Mouse (Mus musculus) left cerebral cortex, postnatal 25 days (tissue): Measurements from ENCODE around the gene Abcc9. TPM values are rescaled to one million over a fixed set of nuclear protein-coding genes. Genes with fewer than 3 reads are reported as not detected.

Experiments
- DNase-seq, 2 experiments: peaks; one replicate each; pipeline ENCODE4 v3.0.0; 2022; ENCODE audit warnings: low spot score in 2 of 2, mixed read lengths in 1 of 2
- intact Hi-C: fragments of 180-260 bp; cut with DNase I; formaldehyde crosslinking; loops from one replicate; pipeline ENCODE4 v1.15.1; 2025
- total RNA-seq, 2 experiments: library from RNA; stranded (reverse); gene quantifications; 2 replicates each; pipeline ENCODE4 v1.2.3; 2021

The Abcc9 gene
- total RNA-seq, result 1 to 10 TPM; 3.6 to 4.4 TPM

DNA sequence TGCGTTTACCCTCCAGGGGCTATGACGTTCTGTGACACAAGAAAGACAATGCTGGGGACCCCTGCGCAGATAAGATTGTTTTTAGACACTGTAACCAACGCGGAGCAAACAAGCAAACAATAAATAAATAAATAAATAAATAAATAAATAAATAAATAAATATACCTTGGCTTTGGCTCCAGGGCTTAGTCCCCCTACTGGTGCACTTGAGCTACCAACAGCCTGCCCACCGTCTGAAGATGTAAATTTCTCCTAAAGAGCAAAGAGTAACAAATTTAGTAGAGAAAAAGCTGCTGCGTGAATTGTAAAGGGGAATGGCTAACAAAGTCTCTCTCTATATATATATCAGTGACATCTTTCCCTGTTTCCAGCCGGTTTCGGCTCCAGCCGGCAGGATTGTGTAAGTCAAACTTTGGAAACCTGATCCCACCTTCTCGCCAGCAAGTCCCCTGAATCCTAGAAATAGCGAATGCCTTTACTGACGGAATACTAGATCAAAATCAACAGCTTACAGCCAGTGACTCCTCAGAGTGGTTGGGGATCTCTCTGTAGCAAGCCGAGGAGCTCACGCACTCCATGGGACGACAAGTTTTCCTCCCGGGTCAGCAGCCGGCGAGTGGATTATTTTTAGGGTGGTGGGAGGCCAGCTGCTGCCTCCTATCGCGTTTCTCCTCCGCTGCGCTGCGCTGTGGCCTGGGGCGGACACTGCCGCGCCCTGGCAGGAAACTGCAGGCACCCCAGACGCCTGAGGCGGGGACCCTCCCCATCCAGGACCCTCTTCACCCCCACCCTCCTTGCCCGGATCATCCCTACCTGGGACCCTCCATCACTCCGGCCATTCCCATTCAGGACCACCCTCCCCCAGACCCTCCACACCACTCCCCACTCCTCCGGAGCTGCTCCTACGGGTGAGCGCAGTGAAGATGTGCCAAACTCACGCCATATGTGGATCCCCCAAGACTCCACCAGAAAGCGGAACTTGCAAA is at the start of gene Abcc9:
Abcc9 (minus strand) TSS at position 664 of the 986 bp plus-strand sequence.
- intact Hi-C loops, result no loop called here
- peak in 1 of 2 experiments; percentile 2 for DNase-seq

DNA sequence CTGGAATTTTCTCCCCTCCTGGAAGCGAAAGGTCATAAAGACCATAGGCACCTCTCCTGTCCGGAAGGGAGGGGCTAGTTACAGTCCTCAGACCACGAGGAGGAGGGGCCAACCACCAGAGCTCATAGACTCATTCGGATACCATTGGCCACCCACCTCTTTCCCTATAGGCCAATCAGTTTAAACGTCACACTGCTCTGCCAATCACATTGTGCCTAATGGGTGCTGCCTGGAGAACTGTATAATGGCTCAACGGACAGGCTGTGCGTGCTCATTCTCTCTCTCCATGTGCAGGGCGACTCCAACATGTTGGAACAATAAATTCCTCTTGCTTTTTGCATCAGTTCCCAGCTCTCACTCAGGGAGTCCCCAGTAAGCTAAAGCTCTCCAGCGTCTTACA is 49.2 kb upstream of the Abcc9 start:
- intact Hi-C loops, result no loop called here
- no peak for DNase-seq

GRCm38 (mm10) chr6:142748057-142748708 is 46.1 kb upstream of the Abcc9 start:
- intact Hi-C loops, result no loop called here
- DNase-seq, result no peak

DNA sequence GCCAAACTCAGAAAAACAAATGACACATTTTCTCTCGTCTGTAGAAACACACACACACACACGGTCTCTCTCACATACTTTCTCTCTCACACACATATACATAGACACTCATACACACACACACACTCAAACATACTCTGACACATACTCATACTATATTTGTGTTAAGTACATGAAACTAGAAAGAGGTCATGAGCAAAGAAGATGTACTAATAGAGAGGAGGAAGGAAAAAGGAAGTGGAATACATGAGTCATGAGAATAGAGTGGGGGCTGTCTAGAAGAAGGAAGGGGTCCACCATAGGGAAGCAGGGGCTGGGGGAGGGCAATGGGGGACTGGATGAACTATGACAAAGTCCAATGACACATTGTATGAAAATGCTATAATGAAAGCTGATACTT is 45.0 kb upstream of the Abcc9 start:
- intact Hi-C loops, result no loop called here
- DNase-seq, result no peak

- intact Hi-C loops, result no loop called here
- peak in 1 of 2 experiments; percentile 24 for DNase-seq
Measured at GRCm38 (mm10) chr6:142746765-142747164, 44.6 kb upstream of the Abcc9 start.

DNA sequence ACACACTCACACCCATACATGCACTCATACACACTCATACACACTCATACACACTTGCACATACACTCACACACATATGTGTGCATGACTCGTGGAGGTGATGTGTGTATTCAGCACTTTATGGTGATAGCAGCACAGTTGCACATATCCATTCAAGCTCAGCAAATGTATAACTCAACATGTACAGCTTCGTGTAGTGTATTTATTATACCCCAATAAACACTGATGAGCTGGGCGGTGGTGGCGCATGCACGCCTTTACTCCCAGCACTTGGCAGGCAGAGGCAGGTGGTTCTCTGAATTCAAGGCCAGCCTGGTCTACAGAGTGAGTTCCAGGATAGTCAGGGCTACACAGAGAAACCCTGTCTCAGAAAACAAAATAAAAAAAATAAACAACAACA is 43.4 kb upstream of the Abcc9 start:
- intact Hi-C loops, result no loop called here
- no peak for DNase-seq

GRCm38 (mm10) chr6:142743193-142743592 is 41.1 kb upstream of the Abcc9 start:
- intact Hi-C loops, result no loop called here

GRCm38 (mm10) chr6:142741763-142742162 is 39.6 kb upstream of the Abcc9 start:
- no peak for DNase-seq
- intact Hi-C loops, result no loop called here

More at GRCm38 (mm10) chr6:142743193-142743592, 41.1 kb upstream of the Abcc9 start:
- DNase-seq, result no peak

DNA sequence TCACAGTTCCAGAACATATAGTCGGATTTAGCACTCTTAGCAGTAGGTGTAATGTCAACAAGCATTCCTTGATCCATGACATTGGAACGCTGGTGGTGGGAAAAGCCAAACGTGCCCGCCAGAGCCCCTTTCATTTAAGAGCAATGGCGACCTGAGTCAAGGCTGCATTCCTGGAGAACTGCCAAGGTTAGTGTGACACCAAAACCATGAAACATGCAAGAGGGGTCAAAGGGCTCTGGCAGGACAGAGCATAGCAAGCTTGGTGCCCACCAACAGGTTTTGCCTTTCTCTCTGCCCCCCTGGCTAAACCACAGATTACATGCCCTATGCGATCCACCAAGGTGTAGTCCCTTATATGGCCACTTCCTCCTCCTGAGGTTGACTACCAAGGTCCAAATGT is 36.5 kb upstream of the Abcc9 start:
- intact Hi-C loops, result no loop called here

DNA sequence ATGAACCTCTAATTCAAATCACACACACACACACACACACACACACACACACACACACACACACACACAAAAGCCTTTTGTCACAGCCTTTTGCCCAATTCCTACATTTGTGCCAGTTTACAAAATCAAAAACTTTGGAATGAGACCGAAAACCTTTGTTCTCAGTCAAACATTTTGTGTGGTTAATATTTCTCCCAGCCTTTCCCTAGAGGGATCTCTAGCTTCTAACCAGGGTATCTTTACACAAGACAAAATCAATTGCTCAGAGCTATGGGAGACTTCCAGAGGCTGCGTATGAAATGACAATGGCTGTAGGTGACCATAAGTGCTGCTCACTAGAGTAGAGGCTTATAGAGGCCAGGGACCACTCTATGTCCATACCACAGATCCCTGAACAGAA is 36.1 kb upstream of the Abcc9 start:
- intact Hi-C loops, result no loop called here
- no peak for DNase-seq

More for the DNA sequence above, 36.5 kb upstream of the Abcc9 start:
- no peak for DNase-seq

DNA sequence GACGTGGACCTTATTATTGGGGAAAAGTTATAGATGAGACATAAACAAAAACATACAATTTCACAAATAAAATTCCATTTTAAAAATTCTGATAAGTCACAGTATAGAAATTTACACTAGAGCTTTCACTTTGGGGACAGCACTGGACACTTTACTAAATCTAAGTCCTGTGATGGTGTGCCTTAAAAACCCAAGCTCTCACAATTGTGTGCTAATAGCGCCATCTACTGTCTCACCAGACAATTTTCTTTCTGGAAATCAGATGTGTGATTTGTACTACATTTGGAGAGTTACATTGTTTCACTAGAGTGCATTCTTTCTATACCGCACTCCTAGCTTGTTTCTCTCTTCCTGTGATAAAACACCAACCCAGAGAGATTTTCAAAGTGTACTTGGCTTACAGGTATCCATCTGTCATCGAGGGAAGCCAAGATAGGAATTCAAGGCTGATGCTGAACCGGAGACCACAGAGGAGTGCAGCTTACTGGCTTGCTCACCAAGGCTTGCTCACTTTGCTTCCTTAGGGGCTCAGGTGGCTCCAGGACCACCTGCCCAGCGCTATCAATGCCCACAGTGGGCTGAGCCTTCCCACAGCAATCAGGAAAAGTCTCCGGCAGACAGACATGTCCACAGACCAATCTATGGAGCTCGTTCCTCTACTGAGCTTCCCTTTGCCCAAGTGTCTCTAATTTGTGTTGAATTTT is 33.3 kb upstream of the Abcc9 start:
- intact Hi-C loops, result loop anchor here (1.0 kb wide), 1 partner anchor 210 kb away; no protein-coding TSS in a partner anchor
- peak; percentile 38 to 58 for DNase-seq

DNA sequence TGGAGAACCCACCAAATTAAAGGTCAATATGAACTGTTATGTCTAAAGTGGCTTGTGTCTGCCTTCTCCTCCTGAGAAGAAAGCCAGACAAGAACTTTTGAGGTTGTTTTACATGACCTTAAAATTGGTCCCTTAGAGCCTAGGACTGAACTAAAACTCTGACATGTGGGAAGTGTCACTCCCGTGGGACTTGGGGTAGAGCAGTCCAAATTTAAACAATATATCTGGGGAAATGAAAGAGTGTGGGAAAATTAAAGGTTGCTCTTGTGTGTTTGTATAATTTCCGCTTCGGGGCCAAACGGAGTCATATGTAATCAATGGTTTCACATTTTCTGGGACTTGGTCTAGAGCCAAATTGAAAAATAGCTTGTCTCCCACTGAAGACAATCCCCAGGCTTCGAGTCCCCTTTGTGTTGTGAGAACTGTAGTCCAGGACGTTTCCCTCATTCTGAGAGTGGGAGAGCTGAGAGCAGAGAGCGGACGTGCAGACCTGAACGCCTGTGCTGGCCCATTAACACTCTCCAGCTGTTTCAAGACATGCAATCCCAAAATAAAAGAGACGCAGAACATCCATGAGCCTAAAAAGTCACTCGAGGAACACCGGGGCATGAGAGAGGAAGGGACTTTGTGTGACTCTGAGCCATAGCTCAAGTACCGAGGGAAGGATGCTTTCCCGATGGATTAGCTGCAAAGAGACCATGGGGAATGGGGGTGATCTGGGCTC is 30.6 kb upstream of the Abcc9 start:
- DNase-seq, result no peak

DNA sequence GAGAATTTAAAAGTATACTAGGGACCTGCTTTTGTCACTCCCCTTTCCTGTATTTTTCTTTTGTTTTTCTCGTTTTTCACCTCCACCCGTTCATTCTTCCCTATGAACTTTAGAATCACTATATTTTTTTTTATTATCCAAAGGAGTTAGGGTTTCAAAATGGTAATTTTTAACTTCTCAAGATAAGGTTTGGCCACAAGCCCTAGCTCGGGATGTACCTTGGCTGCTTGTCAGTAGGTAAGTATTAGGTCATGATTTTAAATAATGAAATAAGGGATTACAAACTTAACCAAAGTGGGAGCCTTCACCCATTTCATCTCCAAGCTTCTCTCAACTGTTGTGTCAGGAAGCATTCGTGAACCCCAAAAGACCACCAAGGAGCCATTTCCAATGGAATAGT is 23.9 kb upstream of the Abcc9 start:
- intact Hi-C loops, result no loop called here
- DNase-seq, result no peak

More for the DNA sequence above, 30.6 kb upstream of the Abcc9 start:
- intact Hi-C loops, result no loop called here

DNA sequence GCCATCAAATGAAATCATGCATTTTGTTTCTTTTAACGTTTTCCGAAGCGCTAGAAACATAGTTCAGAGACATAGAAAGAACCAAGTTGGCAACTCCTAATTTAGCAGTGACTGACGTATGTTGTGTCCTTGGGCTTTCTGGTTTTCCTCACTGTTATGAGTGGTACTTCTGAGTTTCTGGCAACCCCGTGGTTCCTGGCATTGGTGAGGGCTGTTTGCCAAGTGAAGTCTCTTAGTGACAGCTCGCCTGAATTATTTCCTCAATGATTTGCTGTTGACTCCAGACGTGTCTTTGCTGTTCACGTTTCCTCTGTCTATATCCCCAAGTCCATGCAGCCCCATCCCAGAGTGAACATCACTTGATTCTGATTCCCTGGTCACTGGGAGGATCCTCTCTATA is 19.6 kb upstream of the Abcc9 start:
- intact Hi-C loops, result loop anchor here (5.0 kb wide), 1 partner anchor 169 kb away; no protein-coding TSS in a partner anchor
- no peak for DNase-seq

- DNase-seq, result no peak
- intact Hi-C loops, result loop anchor here (5.0 kb wide), 1 partner anchor 168 kb away; no protein-coding TSS in a partner anchor
Measured at GRCm38 (mm10) chr6:142720641-142721040, 18.5 kb upstream of the Abcc9 start.

DNA sequence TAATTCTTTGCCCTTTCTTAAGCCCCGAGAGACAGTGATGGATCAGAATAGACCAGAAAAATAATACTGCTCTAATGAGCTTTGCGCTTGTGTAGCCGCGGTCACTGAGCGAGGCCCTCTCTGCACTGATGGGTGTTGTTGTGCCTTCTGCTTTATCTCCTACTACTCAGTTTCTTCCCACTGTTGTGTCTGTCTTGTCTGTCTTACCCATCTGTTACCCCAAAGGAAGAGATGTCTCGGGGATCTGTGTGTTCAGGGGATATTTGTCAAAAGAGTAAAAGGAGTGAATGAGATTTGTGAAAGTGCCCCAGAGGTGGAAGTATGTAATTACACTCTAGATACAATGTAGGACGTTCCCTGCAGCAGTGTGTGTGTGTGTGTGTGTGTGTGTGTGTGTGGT is 16.1 kb upstream of the Abcc9 start:
- intact Hi-C loops, result no loop called here
- no peak for DNase-seq

GRCm38 (mm10) chr6:142717186-142717585 is 15.1 kb upstream of the Abcc9 start:
- no peak for DNase-seq
- intact Hi-C loops, result no loop called here

- intact Hi-C loops, result no loop called here
- no peak for DNase-seq
Measured at GRCm38 (mm10) chr6:142715026-142715425, 12.9 kb upstream of the Abcc9 start.

DNA sequence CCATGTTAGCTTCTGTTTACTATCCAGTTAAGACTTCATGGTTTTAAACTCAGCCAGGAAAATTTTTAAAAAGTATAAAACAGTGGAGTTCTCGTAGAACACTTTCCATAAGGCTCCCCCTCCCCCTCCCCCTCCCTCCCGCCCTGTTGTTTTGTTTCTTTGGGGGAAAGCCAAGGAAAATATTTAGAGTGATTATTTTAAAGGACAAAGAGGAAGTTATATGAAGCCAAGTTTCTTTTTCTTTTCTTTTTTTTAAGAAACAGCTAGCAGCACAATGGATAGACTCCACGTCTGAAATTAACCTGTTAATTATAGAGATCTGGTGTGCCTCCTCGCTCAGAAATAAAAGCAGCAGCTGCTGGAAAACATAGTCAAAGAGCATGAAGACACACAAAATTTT is 9.0 kb upstream of the Abcc9 start:
- DNase-seq, result no peak
- intact Hi-C loops, result no loop called here
